Mouse (Mus musculus) heart, postnatal 0 days (tissue): ENCODE data around the gene Rcc2.

Experiments
- CTCF ChIP-seq: IDR thresholded peaks from 2 replicates; pipeline ENCODE4 v1.5.1; 2016; ENCODE audit warnings: antibody characterized with exemption, control low read depth, low read depth
- EP300 ChIP-seq: IDR thresholded peaks from 2 replicates; pipeline ENCODE4 v1.6.1; 2016; ENCODE audit warnings: antibody characterized with exemption, low read depth

GRCm38 (mm10) chr4:140720091-140720490, 19.8 kb downstream of the Rcc2 start:
- TF ChIP-seq CTCF (no peak), EP300 (no peak)
